Mouse (Mus musculus) lung, embryonic 16.5 days (tissue): ENCODE measurements at regions not wholly inside any gene's neighbourhood (a gene's known extent, or its start where the extent isn't known, plus 50 kb on each side); places are given as distances from the start of the nearest gene placed in this dataset.
"Not testable (repeated sequence)": the region's sequence is repeated elsewhere in the genome, so short reads cannot be mapped to it uniquely, and the experiment has no call there.

Experiments used
- ATAC-seq: fragments of 200-750 bp; cut with Nextera tagmentation; 2 replicates; pipeline ENCODE4 v1.8.0; 2017; ENCODE audit warnings: low read depth, mild to moderate bottlenecking, moderate library complexity
- H3K27ac ChIP-seq: fragments of 300-500 bp; sonication (generic); 2 replicates; pipeline ENCODE4 v1.5.1; 2014; ENCODE audit warnings: mild to moderate bottlenecking, control low read depth, low read length
- H3K27me3 ChIP-seq: fragments of 300-500 bp; sonication (generic); 2 replicates; pipeline ENCODE4 v1.6.1; 2014; ENCODE audit warnings: low read depth, low read length, mixed read lengths; ENCODE audit not compliant: control insufficient read depth, insufficient read depth
- H3K36me3 ChIP-seq: fragments of 300-500 bp; sonication (generic); 2 replicates; pipeline ENCODE4 v1.6.1; 2014; ENCODE audit warnings: low read length; ENCODE audit not compliant: control insufficient read depth, insufficient read depth
- H3K4me1 ChIP-seq: fragments of 300-500 bp; sonication (generic); replicated peaks from 2 replicates; pipeline ENCODE4 v1.6.1; 2014; ENCODE audit warnings: low read length, mixed read lengths; ENCODE audit not compliant: control insufficient read depth, insufficient read depth
- H3K4me2 ChIP-seq: fragments of 300-500 bp; sonication (generic); 2 replicates; pipeline ENCODE4 v1.6.1; 2014; ENCODE audit warnings: low read depth, low read length, control low read depth
- H3K4me3 ChIP-seq: fragments of 300-500 bp; sonication (generic); 2 replicates; pipeline ENCODE4 v1.5.1; 2014; ENCODE audit warnings: mild to moderate bottlenecking, low read length, control low read depth
- H3K9ac ChIP-seq: fragments of 300-500 bp; sonication (generic); 2 replicates; pipeline ENCODE4 v1.6.1; 2014; ENCODE audit warnings: low read length, control low read depth
- H3K9me3 ChIP-seq: fragments of 300-500 bp; sonication (generic); 2 replicates; pipeline ENCODE4 v1.6.1; 2016; ENCODE audit warnings: low read length; ENCODE audit not compliant: control insufficient read depth
- WGBS: fragments of 180-500 bp; shearing (Covaris S2); extraction: QIAGEN DNeasy Blood & Tissue Kit; methylation state at CpG from one replicate; pipeline ENCODE4 v1.1.7; 2014; 5-methylcytosine and 5-hydroxymethylcytosine counted together

GRCm38 (mm10) chr3:21149618-21150017, 782.6 kb upstream of the Agtr1b start:
- Histone ChIP-seq H3K36me3 (no peaks in the 10 kb centered on the region), H3K4me3 (no peak overlapping the region), H3K27ac (no peak overlapping the region), H3K9me3 (no peaks in the 10 kb centered on the region), H3K4me2 (no peak overlapping the region), H3K4me1 (no peaks in the 10 kb centered on the region), H3K27me3 (no peaks in the 10 kb centered on the region), H3K9ac (no peak overlapping the region)
- no peak for ATAC-seq

GRCm38 (mm10) chr3:21128821-21129504, 762.0 kb upstream of the Agtr1b start:
- no peaks in the 10 kb centered on the region for H3K36me3 ChIP-seq
- WGBS: 95% methylated on average over 1 of the region's 1 CpGs
- H3K9ac ChIP-seq: no peak overlapping the region
- H3K4me1 ChIP-seq: no peaks in the 10 kb centered on the region
- H3K27me3 ChIP-seq: no peaks in the 10 kb centered on the region
- H3K4me3 ChIP-seq: no peak overlapping the region
- H3K9me3 ChIP-seq: no peaks in the 10 kb centered on the region
- ATAC-seq: no peak
- H3K27ac ChIP-seq: no peak overlapping the region
- no peak overlapping the region for H3K4me2 ChIP-seq

GRCm38 (mm10) chr3:21126191-21126590, 759.2 kb upstream of the Agtr1b start:
- ATAC-seq: no peak
- H3K9ac ChIP-seq: no peak overlapping the region

GRCm38 (mm10) chr3:21118164-21118902, 751.4 kb upstream of the Agtr1b start:
- Histone ChIP-seq H3K4me1 (no peaks in the 10 kb centered on the region), H3K9ac (no peak overlapping the region), H3K27ac (no peak overlapping the region), H3K36me3 (no peaks in the 10 kb centered on the region), H3K27me3 (no peaks in the 10 kb centered on the region), H3K9me3 (no peaks in the 10 kb centered on the region), H3K4me3 (no peak overlapping the region), H3K4me2 (no peak overlapping the region)
- no peak for ATAC-seq
- 46% methylated on average over 1 of the region's 1 CpGs for WGBS

More at GRCm38 (mm10) chr3:21126191-21126590, 759.2 kb upstream of the Agtr1b start:
- Histone ChIP-seq H3K27ac (no peak overlapping the region), H3K27me3 (no peaks in the 10 kb centered on the region), H3K4me3 (no peak overlapping the region), H3K36me3 (no peaks in the 10 kb centered on the region), H3K4me1 (no peaks in the 10 kb centered on the region), H3K9me3 (no peaks in the 10 kb centered on the region), H3K4me2 (no peak overlapping the region)

- H3K4me3 ChIP-seq: no peak overlapping the region
- no peaks in the 10 kb centered on the region for H3K4me1 ChIP-seq
- no peak overlapping the region for H3K27ac ChIP-seq
- no peak overlapping the region for H3K9ac ChIP-seq
- H3K36me3 ChIP-seq: no peaks in the 10 kb centered on the region
- ATAC-seq: no peak
- H3K27me3 ChIP-seq: no peaks in the 10 kb centered on the region
- WGBS: 31% methylated on average over 1 of the region's 1 CpGs
- H3K4me2 ChIP-seq: no peak overlapping the region
- no peaks in the 10 kb centered on the region for H3K9me3 ChIP-seq
Observed at GRCm38 (mm10) chr3:21111735-21112518, 745.0 kb upstream of the Agtr1b start.

GRCm38 (mm10) chr3:21090206-21090605, 723.2 kb upstream of the Agtr1b start:
- no peak overlapping the region for H3K9ac ChIP-seq
- H3K4me3 ChIP-seq: no peak overlapping the region
- no peaks in the 10 kb centered on the region for H3K36me3 ChIP-seq
- H3K27ac ChIP-seq: no peak overlapping the region
- no peaks in the 10 kb centered on the region for H3K4me1 ChIP-seq
- no peak for ATAC-seq
- no peaks in the 10 kb centered on the region for H3K27me3 ChIP-seq
- H3K9me3 ChIP-seq: no peaks in the 10 kb centered on the region
- H3K4me2 ChIP-seq: no peak overlapping the region

- H3K4me3 ChIP-seq: no peak overlapping the region
- ATAC-seq: no peak
- H3K4me2 ChIP-seq: no peak overlapping the region
- H3K27ac ChIP-seq: no peak overlapping the region
- no peaks in the 10 kb centered on the region for H3K9me3 ChIP-seq
- H3K36me3 ChIP-seq: no peaks in the 10 kb centered on the region
- no peak overlapping the region for H3K9ac ChIP-seq
- no peaks in the 10 kb centered on the region for H3K27me3 ChIP-seq
- WGBS: 66% methylated on average over 1 of the region's 1 CpGs
- no peaks in the 10 kb centered on the region for H3K4me1 ChIP-seq
Observed at GRCm38 (mm10) chr3:21086426-21086825, 719.4 kb upstream of the Agtr1b start.

GRCm38 (mm10) chr3:21077548-21077947, 710.6 kb upstream of the Agtr1b start:
- no peak overlapping the region for H3K9ac ChIP-seq
- no peak for ATAC-seq
- no peaks in the 10 kb centered on the region for H3K36me3 ChIP-seq
- WGBS: 74% methylated on average over 2 of the region's 2 CpGs
- no peaks in the 10 kb centered on the region for H3K9me3 ChIP-seq
- H3K27ac ChIP-seq: no peak overlapping the region
- no peaks in the 10 kb centered on the region for H3K4me1 ChIP-seq
- no peak overlapping the region for H3K4me3 ChIP-seq
- no peak overlapping the region for H3K4me2 ChIP-seq
- no peaks in the 10 kb centered on the region for H3K27me3 ChIP-seq

- H3K9me3 ChIP-seq, H3K4me1 ChIP-seq, H3K9ac ChIP-seq, H3K27ac ChIP-seq, ATAC-seq, H3K36me3 ChIP-seq, H3K27me3 ChIP-seq, H3K4me2 ChIP-seq, H3K4me3 ChIP-seq: not testable (repeated sequence)
- WGBS: 70% methylated on average over 1 of the region's 2 CpGs
Observed at GRCm38 (mm10) chr3:21053337-21053736, 686.4 kb upstream of the Agtr1b start.
